Mouse (Mus musculus): ENCODE measurements around the gene Rps6ka1. TPM values are rescaled to one million over a fixed set of nuclear protein-coding genes. Genes with fewer than 3 reads are reported as not detected.
A peak's percentile ranks its signal among the peaks of the same experiment; 100 is the strongest.
"Not testable (repeated sequence)": the region's sequence is repeated elsewhere in the genome, so short reads cannot be mapped to it uniquely, and the experiment has no call there.

Gene Rps6ka1
- 35.6 and 38.9 TPM in 2 replicates for polyA plus RNA-seq (2016; fragmentation: Nextera tagmentation; extraction: Ambion mirVana)

- peak within 1 kb of the TSS; percentile 92 for H3K27ac ChIP-seq
- WGBS = under 1% methylated on average over 61 of the region's 61 CpGs
- peak; percentile 89 for DNase-seq (ENCODE audit: low spot score)
- peak within 1 kb of the TSS; percentile 89 for H3K4me3 ChIP-seq
- no peaks in the 10 kb centered on the region for H3K9me3 ChIP-seq
- peaks cover 39% of the 10 kb centered on the region for H3K4me1 ChIP-seq (replicated peaks)
- peaks cover 9% of the 10 kb centered on the region; the same call in 1 of the 2 replicates for H3K27me3 ChIP-seq (ENCODE audit: insufficient read depth, poor library complexity, severe bottlenecking)
- H3K36me3 ChIP-seq = no peaks in the 10 kb centered on the region
These were observed at the start of gene Rps6ka1 for GRCm38 (mm10) chr4:133887672-133888453. Gene Rps6ka1, minus strand, starts transcription at chr4:133887797.

GRCm38 (mm10) chr4:133931785-133932184 lies 44.2 kb upstream of the Rps6ka1 start:
- no peaks in the 10 kb centered on the region for H3K9me3 ChIP-seq
- WGBS = 79% methylated on average over 3 of the region's 3 CpGs
- peaks cover 8% of the 10 kb centered on the region for H3K4me1 ChIP-seq (replicated peaks)
- no peak overlapping the region for H3K4me3 ChIP-seq
- H3K27ac ChIP-seq = no peak overlapping the region
- H3K36me3 ChIP-seq = no peaks in the 10 kb centered on the region
- H3K27me3 ChIP-seq (ENCODE audit: insufficient read depth, poor library complexity, severe bottlenecking) = no peaks in the 10 kb centered on the region
- no peak for DNase-seq (ENCODE audit: low spot score)

GRCm38 (mm10) chr4:133931349-133931748 lies 43.8 kb upstream of the Rps6ka1 start:
- WGBS = 19% methylated on average over 10 of the region's 10 CpGs
- no peak overlapping the region for H3K27ac ChIP-seq
- H3K9me3 ChIP-seq = no peaks in the 10 kb centered on the region
- H3K4me3 ChIP-seq = no peak overlapping the region
- H3K4me1 ChIP-seq (replicated peaks) = peaks cover 8% of the 10 kb centered on the region
- no peak for DNase-seq (ENCODE audit: low spot score)
- H3K27me3 ChIP-seq (ENCODE audit: insufficient read depth, poor library complexity, severe bottlenecking) = no peaks in the 10 kb centered on the region
- H3K36me3 ChIP-seq = no peaks in the 10 kb centered on the region

- H3K4me3 ChIP-seq = no peak overlapping the region
- no peak for DNase-seq (ENCODE audit: low spot score)
- WGBS = 49% methylated on average over 7 of the region's 7 CpGs
- no peaks in the 10 kb centered on the region for H3K27me3 ChIP-seq (ENCODE audit: insufficient read depth, poor library complexity, severe bottlenecking)
- H3K36me3 ChIP-seq = no peaks in the 10 kb centered on the region
- H3K27ac ChIP-seq = no peak overlapping the region
- peaks cover 8% of the 10 kb centered on the region for H3K4me1 ChIP-seq (replicated peaks)
- no peaks in the 10 kb centered on the region for H3K9me3 ChIP-seq
These were observed 41.7 kb upstream of the Rps6ka1 start for GRCm38 (mm10) chr4:133929278-133929670.

GRCm38 (mm10) chr4:133928576-133929277 lies 41.1 kb upstream of the Rps6ka1 start:
- no peaks in the 10 kb centered on the region for H3K27me3 ChIP-seq (ENCODE audit: insufficient read depth, poor library complexity, severe bottlenecking)
- H3K4me1 ChIP-seq (replicated peaks) = peaks cover 8% of the 10 kb centered on the region
- DNase-seq (ENCODE audit: low spot score) = no peak
- no peaks in the 10 kb centered on the region for H3K36me3 ChIP-seq
- WGBS = 58% methylated on average over 15 of the region's 15 CpGs
- H3K27ac ChIP-seq = no peak overlapping the region
- H3K4me3 ChIP-seq = no peak overlapping the region
- H3K9me3 ChIP-seq = no peaks in the 10 kb centered on the region

- no peak for DNase-seq (ENCODE audit: low spot score)
- Histone ChIP-seq H3K27ac (no peak overlapping the region), H3K4me3 (no peak overlapping the region), H3K9me3 (no peaks in the 10 kb centered on the region), H3K27me3 (ENCODE audit: insufficient read depth, poor library complexity, severe bottlenecking) (no peaks in the 10 kb centered on the region), H3K36me3 (no peaks in the 10 kb centered on the region), H3K4me1 (replicated peaks) (peaks cover 8% of the 10 kb centered on the region; the same call in 1 of the 2 replicates)
- WGBS = 77% methylated on average over 4 of the region's 4 CpGs
These were observed 37.6 kb upstream of the Rps6ka1 start for GRCm38 (mm10) chr4:133925204-133925603.

- Histone ChIP-seq H3K4me3 (no peak overlapping the region), H3K36me3 (no peaks in the 10 kb centered on the region), H3K9me3 (no peaks in the 10 kb centered on the region), H3K27me3 (ENCODE audit: insufficient read depth, poor library complexity, severe bottlenecking) (no peaks in the 10 kb centered on the region), H3K4me1 (replicated peaks) (0 out of 2 replicates have a peak, but pooled peaks cover 4% of the 10 kb centered on the region), H3K27ac (no peak overlapping the region)
- DNase-seq (ENCODE audit: low spot score) = no peak
- WGBS = 93% methylated on average over 5 of the region's 5 CpGs
These were observed 36.1 kb upstream of the Rps6ka1 start for GRCm38 (mm10) chr4:133923743-133924142.

- not testable (repeated sequence) for H3K4me1 ChIP-seq (replicated peaks); H3K9me3 ChIP-seq; H3K4me3 ChIP-seq; DNase-seq (ENCODE audit: low spot score); H3K27ac ChIP-seq; H3K27me3 ChIP-seq (ENCODE audit: insufficient read depth, poor library complexity, severe bottlenecking); H3K36me3 ChIP-seq
- 90% methylated on average over 23 of the region's 23 CpGs for WGBS
These were observed 30.7 kb upstream of the Rps6ka1 start for GRCm38 (mm10) chr4:133918093-133918825.

GRCm38 (mm10) chr4:133911983-133912382 lies 24.4 kb upstream of the Rps6ka1 start:
- Histone ChIP-seq H3K27me3 (ENCODE audit: insufficient read depth, poor library complexity, severe bottlenecking) (no peaks in the 10 kb centered on the region), H3K9me3 (no peaks in the 10 kb centered on the region), H3K36me3 (no peaks in the 10 kb centered on the region), H3K4me1 (replicated peaks) (peaks cover 20% of the 10 kb centered on the region), H3K4me3 (no peak overlapping the region), H3K27ac (no peak overlapping the region)
- no peak for DNase-seq (ENCODE audit: low spot score)
- WGBS = 81% methylated on average over 4 of the region's 4 CpGs

GRCm38 (mm10) chr4:133910236-133911211 lies 22.9 kb upstream of the Rps6ka1 start:
- peak; percentile 99 for DNase-seq (ENCODE audit: low spot score)
- Histone ChIP-seq H3K27ac (peak overlapping the region; percentile 91), H3K27me3 (ENCODE audit: insufficient read depth, poor library complexity, severe bottlenecking) (no peaks in the 10 kb centered on the region), H3K4me1 (replicated peaks) (peaks cover 20% of the 10 kb centered on the region), H3K4me3 (peak overlapping the region; percentile 61), H3K36me3 (no peaks in the 10 kb centered on the region), H3K9me3 (no peaks in the 10 kb centered on the region)
- WGBS = under 1% methylated on average over 57 of the region's 57 CpGs

- H3K4me1 ChIP-seq (replicated peaks) = peaks cover 20% of the 10 kb centered on the region
- H3K27me3 ChIP-seq (ENCODE audit: insufficient read depth, poor library complexity, severe bottlenecking) = no peaks in the 10 kb centered on the region
- no peak for DNase-seq (ENCODE audit: low spot score)
- WGBS = 93% methylated on average over 6 of the region's 6 CpGs
- no peaks in the 10 kb centered on the region for H3K36me3 ChIP-seq
- H3K27ac ChIP-seq = no peak overlapping the region
- no peak overlapping the region for H3K4me3 ChIP-seq
- no peaks in the 10 kb centered on the region for H3K9me3 ChIP-seq
These were observed 20.5 kb upstream of the Rps6ka1 start for GRCm38 (mm10) chr4:133908051-133908450.

- no peaks in the 10 kb centered on the region for H3K9me3 ChIP-seq
- DNase-seq (ENCODE audit: low spot score) = no peak
- no peaks in the 10 kb centered on the region for H3K36me3 ChIP-seq
- H3K4me1 ChIP-seq (replicated peaks) = peaks cover 20% of the 10 kb centered on the region
- WGBS = 81% methylated on average over 4 of the region's 4 CpGs
- H3K27ac ChIP-seq = no peak overlapping the region
- no peaks in the 10 kb centered on the region for H3K27me3 ChIP-seq (ENCODE audit: insufficient read depth, poor library complexity, severe bottlenecking)
- H3K4me3 ChIP-seq = no peak overlapping the region
These were observed 19.5 kb upstream of the Rps6ka1 start for GRCm38 (mm10) chr4:133907086-133907485.
